Mouse (Mus musculus): ENCODE data around the gene Eri2.

DNA sequence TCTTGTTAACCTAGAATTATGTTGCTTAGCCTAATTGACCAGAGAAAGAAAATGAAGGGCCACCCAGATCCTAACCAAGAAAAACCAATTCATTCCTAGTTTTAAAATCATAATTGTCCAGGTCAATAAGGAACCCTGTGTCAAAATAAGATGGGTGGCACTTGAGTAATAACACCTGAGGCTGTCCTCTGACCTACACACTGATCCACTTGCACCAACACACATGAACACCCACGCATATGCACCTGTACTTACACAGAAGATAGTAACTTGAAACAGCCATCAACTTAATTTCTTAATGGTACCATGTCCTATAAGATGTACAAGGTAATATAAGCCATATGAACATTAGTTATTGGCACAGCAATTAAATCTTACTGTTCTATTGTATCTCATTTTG lies 40.2 kb downstream of the Eri2 start:
- TF ChIP-seq CTCF (IDR thresholded peaks at IDR 0.05; ENCODE audit: control insufficient read depth, insufficient read depth, insufficient replicate concordance, low read depth, low read length) (no peak), POLR2A (IDR thresholded peaks at IDR 0.05; ENCODE audit: control insufficient read depth, low read depth, low read length) (no peak)

Data from testis, adult 2 months (tissue).